Mouse (Mus musculus) testis, adult 2 months (tissue): ENCODE results near the gene Gab2.

Experiments used
- CTCF ChIP-seq: fragments of 200-500 bp; IDR thresholded peaks from 2 replicates; pipeline ENCODE4 v1.5.1; 2012; ENCODE audit warnings: low read depth, mild to moderate bottlenecking, inconsistent platforms, low read length, moderate library complexity; ENCODE audit not compliant: control insufficient read depth, insufficient read depth, insufficient replicate concordance
- POLR2A ChIP-seq: fragments of 200-500 bp; IDR thresholded peaks from 2 replicates; pipeline ENCODE4 v1.6.1; 2012; ENCODE audit warnings: low read depth, mild to moderate bottlenecking, inconsistent platforms, low read length, moderate library complexity; ENCODE audit not compliant: control insufficient read depth

- TF ChIP-seq CTCF: no peak
- TF ChIP-seq POLR2A: no peak
These were observed 128.8 kb downstream of the Gab2 start for GRCm38 (mm10) chr7:97210064-97210685.
